Mouse (Mus musculus) lung, postnatal 4 days (tissue): Measurements from ENCODE around the gene Bcas3.

Experiments used
- DNase-seq, 2 experiments: peaks; one replicate each; pipeline ENCODE4 v3.0.0; 2021

The Bcas3 gene

GRCm38 (mm10) chr11:85833081-85833521 lies 480.1 kb downstream of the Bcas3 start:
- DNase-seq: peak; percentile 47 to 70

- DNase-seq: peak; percentile 38 to 43
Observed at GRCm38 (mm10) chr11:85833761-85834385, 480.9 kb downstream of the Bcas3 start.

GRCm38 (mm10) chr11:85834386-85834931 lies 481.5 kb downstream of the Bcas3 start:
- peak; percentile 43 to 51 for DNase-seq

GRCm38 (mm10) chr11:85835001-85835752 lies 482.2 kb downstream of the Bcas3 start:
- no peak for DNase-seq

- peak; percentile 29 to 32 for DNase-seq
Observed at GRCm38 (mm10) chr11:85835753-85836522, 483.0 kb downstream of the Bcas3 start.

GRCm38 (mm10) chr11:85836523-85837290 lies 483.7 kb downstream of the Bcas3 start:
- DNase-seq: peak; percentile 51 to 59

- no peak for DNase-seq
Observed at GRCm38 (mm10) chr11:85837291-85837647, 484.3 kb downstream of the Bcas3 start.

- peak; percentile 49 to 60 for DNase-seq
Observed at GRCm38 (mm10) chr11:85837648-85838423, 484.9 kb downstream of the Bcas3 start.

- no peak for DNase-seq
Observed at GRCm38 (mm10) chr11:85838424-85839257, 485.7 kb downstream of the Bcas3 start.

- peak in 1 of 2 experiments; percentile 18 for DNase-seq
Observed at GRCm38 (mm10) chr11:85839258-85840030, 486.5 kb downstream of the Bcas3 start.

GRCm38 (mm10) chr11:85840031-85840802 lies 487.2 kb downstream of the Bcas3 start:
- DNase-seq: peak; percentile 30 to 39

- peak; percentile 24 to 41 for DNase-seq
Observed at GRCm38 (mm10) chr11:85840803-85841145, 487.8 kb downstream of the Bcas3 start.

- peak; percentile 48 to 49 for DNase-seq
Observed at GRCm38 (mm10) chr11:85841211-85841681, 488.3 kb downstream of the Bcas3 start.

GRCm38 (mm10) chr11:85841980-85842379 lies 489.0 kb downstream of the Bcas3 start:
- DNase-seq: peak; percentile 82 to 85

- DNase-seq: peak in 1 of 2 experiments; percentile 35
Observed at GRCm38 (mm10) chr11:85842596-85843346, 489.8 kb downstream of the Bcas3 start.

GRCm38 (mm10) chr11:85843347-85843692 lies 490.4 kb downstream of the Bcas3 start:
- peak; percentile 90 to 92 for DNase-seq

- peak; percentile 93 to 94 for DNase-seq
Observed at GRCm38 (mm10) chr11:85844144-85844965, 491.4 kb downstream of the Bcas3 start.
